Mouse (Mus musculus) midbrain, embryonic 15.5 days (tissue): Measurements from ENCODE around the gene Lyg1. TPM values are rescaled to one million over a fixed set of nuclear protein-coding genes. Genes with fewer than 3 reads are reported as not detected.

Source experiments
- ATAC-seq: fragments of 200-750 bp; cut with Nextera tagmentation; replicated peaks from 2 replicates; pipeline ENCODE4 v1.8.0; 2017; ENCODE audit warnings: moderate TSS enrichment
- H3K27ac ChIP-seq: fragments of 300-500 bp; sonication (generic); 2 replicates; pipeline ENCODE4 v1.5.1; 2015; ENCODE audit warnings: mild to moderate bottlenecking, inconsistent platforms
- H3K27me3 ChIP-seq: fragments of 300-500 bp; sonication (generic); replicated peaks from 2 replicates; pipeline ENCODE4 v1.6.1; 2015; ENCODE audit warnings: inconsistent platforms
- H3K36me3 ChIP-seq: fragments of 300-500 bp; sonication (generic); replicated peaks from 2 replicates; pipeline ENCODE4 v1.6.1; 2015; ENCODE audit warnings: inconsistent platforms
- H3K4me1 ChIP-seq: fragments of 300-500 bp; sonication (generic); 2 replicates; pipeline ENCODE4 v1.6.1; 2015; ENCODE audit warnings: inconsistent platforms
- H3K4me2 ChIP-seq: fragments of 300-500 bp; sonication (generic); 2 replicates; pipeline ENCODE4 v1.6.1; 2015; ENCODE audit warnings: inconsistent platforms, mild to moderate bottlenecking, moderate library complexity
- H3K4me3 ChIP-seq: fragments of 300-500 bp; sonication (generic); 2 replicates; pipeline ENCODE4 v1.5.1; 2015; ENCODE audit warnings: mild to moderate bottlenecking, inconsistent platforms
- H3K9ac ChIP-seq: fragments of 300-500 bp; sonication (generic); 2 replicates; pipeline ENCODE4 v1.6.1; 2015; ENCODE audit warnings: mild to moderate bottlenecking, inconsistent platforms
- H3K9me3 ChIP-seq: fragments of 300-500 bp; sonication (generic); 2 replicates; pipeline ENCODE4 v1.6.1; 2016; ENCODE audit warnings: inconsistent platforms
- WGBS: fragments of 180-500 bp; shearing (Covaris S2); methylation state at CpG from one replicate; pipeline ENCODE4 v1.1.7; 2015; ENCODE audit warnings: mixed read lengths; 5-methylcytosine and 5-hydroxymethylcytosine counted together
- polyA plus RNA-seq: library from polyadenylated mRNA; unstranded; fragments of >200 nt; fragmentation: Nextera tagmentation; extraction: Ambion mirVana; gene quantifications from 2 replicates; pipeline ENCODE4 v1.2.1, GENCODE M21; 2015

The Lyg1 gene
- polyA plus RNA-seq, 1 experiment from 2014 or later = not detected

DNA sequence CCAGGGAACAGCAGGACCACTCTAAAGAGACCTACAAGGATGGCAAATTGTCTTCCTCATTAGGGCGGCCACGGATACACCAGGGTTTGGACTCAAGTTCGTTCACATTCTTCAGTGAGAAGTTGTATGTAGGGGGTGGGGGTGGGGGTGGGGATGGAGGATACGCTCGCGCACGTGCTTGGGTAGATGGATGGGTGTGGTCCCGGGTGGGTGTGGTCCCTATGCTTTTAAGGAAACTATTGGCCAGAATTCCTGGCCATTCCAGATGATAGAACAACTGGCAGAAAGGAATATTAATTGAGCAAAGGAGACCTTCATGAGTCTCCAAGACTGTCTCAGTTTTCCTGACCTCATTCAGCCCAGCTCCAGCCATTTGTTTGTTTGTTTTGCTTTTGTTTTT, 31.6 kb downstream of the Lyg1 start:
- H3K9me3 ChIP-seq = no peaks in the 10 kb centered on the region
- no peak overlapping the region for H3K9ac ChIP-seq
- no peaks in the 10 kb centered on the region for H3K27me3 ChIP-seq
- WGBS = 84% methylated on average over 8 of the region's 8 CpGs
- H3K4me2 ChIP-seq = no peak overlapping the region
- no peak overlapping the region for H3K4me3 ChIP-seq
- no peak overlapping the region for H3K27ac ChIP-seq
- H3K4me1 ChIP-seq = no peaks in the 10 kb centered on the region
- no peaks in the 10 kb centered on the region for H3K36me3 ChIP-seq
- ATAC-seq = no peak

GRCm38 (mm10) chr1:37922536-37922935, 35.0 kb downstream of the Lyg1 start:
- ATAC-seq = no peak
- WGBS = 61% methylated on average over 8 of the region's 8 CpGs
- Histone ChIP-seq H3K4me3 (no peak overlapping the region), H3K9ac (no peak overlapping the region), H3K27ac (no peak overlapping the region), H3K4me1 (no peaks in the 10 kb centered on the region), H3K36me3 (no peaks in the 10 kb centered on the region), H3K9me3 (no peaks in the 10 kb centered on the region), H3K27me3 (no peaks in the 10 kb centered on the region), H3K4me2 (no peak overlapping the region)

DNA sequence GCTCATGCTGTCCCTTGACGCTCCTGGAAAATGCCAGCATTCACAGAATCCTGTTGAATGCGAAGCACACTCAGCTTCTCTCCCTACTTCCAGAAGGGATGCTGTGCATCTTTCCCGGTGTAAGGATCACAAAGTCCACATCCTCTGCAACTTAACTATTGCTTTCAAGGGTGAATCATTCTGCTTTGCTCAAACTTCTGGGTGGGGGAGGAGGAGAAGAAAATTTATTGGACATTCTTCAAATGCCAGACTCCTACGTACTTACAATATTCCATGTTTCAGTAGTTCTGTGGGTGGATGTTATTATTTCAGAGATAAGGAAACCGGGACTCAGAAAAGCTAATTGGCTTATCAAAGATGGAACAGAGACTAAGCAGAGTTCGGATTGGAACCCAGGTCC, 39.5 kb downstream of the Lyg1 start:
- Histone ChIP-seq H3K27me3 (no peaks in the 10 kb centered on the region), H3K27ac (no peak overlapping the region), H3K9me3 (no peaks in the 10 kb centered on the region), H3K36me3 (no peaks in the 10 kb centered on the region), H3K4me1 (no peaks in the 10 kb centered on the region), H3K9ac (no peak overlapping the region), H3K4me3 (no peak overlapping the region), H3K4me2 (no peak overlapping the region)
- WGBS = 81% methylated on average over 6 of the region's 6 CpGs
- ATAC-seq = no peak

DNA sequence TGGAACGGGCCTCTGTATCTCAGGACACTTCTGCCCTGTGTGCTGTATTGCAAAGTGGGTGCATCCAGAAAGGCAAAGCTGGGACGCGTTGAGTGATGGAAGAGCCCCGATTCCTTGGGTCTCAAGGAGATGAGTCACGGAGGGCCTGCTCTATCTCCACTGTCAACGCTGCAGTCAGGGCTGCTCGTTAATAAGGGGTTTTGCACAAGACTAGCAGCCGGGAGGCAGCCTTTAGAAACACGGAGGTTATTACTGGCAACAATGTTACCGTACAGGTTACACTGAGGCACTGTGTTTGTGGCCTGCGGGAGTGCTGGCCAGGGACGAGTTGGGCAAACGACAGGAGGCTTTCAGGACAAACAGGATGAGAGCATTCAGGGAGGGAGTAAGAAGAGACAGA, 39.9 kb downstream of the Lyg1 start:
- H3K9me3 ChIP-seq = no peaks in the 10 kb centered on the region

GRCm38 (mm10) chr1:37916393-37916792, 41.2 kb downstream of the Lyg1 start, which contains the start of gene Lyg2:
Gene Lyg2, minus strand, starts transcription at chr1:37916493.
- Histone ChIP-seq H3K36me3 (no peaks in the 10 kb centered on the region), H3K9ac (no peak within 1 kb of the TSS), H3K4me1 (no peaks in the 10 kb centered on the region), H3K27ac (no peak within 1 kb of the TSS), H3K27me3 (no peaks in the 10 kb centered on the region), H3K4me2 (no peak within 1 kb of the TSS), H3K4me3 (no peak within 1 kb of the TSS), H3K9me3 (no peaks in the 10 kb centered on the region)
- WGBS = 74% methylated on average over 5 of the region's 5 CpGs
- no peak for ATAC-seq

More for the DNA sequence above, 39.9 kb downstream of the Lyg1 start:
- Histone ChIP-seq H3K4me2 (no peak overlapping the region), H3K27ac (no peak overlapping the region), H3K9ac (no peak overlapping the region), H3K36me3 (no peaks in the 10 kb centered on the region), H3K27me3 (no peaks in the 10 kb centered on the region), H3K4me1 (no peaks in the 10 kb centered on the region), H3K4me3 (no peak overlapping the region)
- WGBS = 79% methylated on average over 13 of the region's 13 CpGs
- ATAC-seq = no peak

DNA sequence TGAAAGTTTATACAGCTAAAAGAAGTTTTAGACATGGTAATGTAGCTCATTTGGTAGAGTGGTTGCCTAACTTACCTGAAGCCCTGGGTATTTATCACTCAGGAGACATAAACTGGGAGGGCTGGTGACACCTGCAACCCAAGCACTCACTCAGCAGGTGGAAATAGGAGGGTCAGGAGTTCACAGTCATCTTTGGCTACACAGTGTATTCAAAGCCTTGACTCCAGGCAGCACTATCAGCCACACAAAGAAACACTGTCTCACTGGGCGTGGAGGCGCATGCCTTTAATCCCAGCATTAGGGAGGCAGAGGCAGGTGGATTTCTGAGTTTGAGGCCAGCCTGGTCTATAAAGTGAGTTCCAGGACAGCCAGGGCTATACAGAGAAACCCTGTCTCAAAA, 44.8 kb downstream of the Lyg1 start:
- no peaks in the 10 kb centered on the region for H3K36me3 ChIP-seq
- no peak for ATAC-seq
- no peak overlapping the region for H3K27ac ChIP-seq
- no peak overlapping the region for H3K9ac ChIP-seq
- H3K9me3 ChIP-seq = no peaks in the 10 kb centered on the region
- no peaks in the 10 kb centered on the region for H3K27me3 ChIP-seq
- 77% methylated on average over 2 of the region's 2 CpGs for WGBS
- no peak overlapping the region for H3K4me2 ChIP-seq
- no peak overlapping the region for H3K4me3 ChIP-seq
- H3K4me1 ChIP-seq = no peaks in the 10 kb centered on the region

DNA sequence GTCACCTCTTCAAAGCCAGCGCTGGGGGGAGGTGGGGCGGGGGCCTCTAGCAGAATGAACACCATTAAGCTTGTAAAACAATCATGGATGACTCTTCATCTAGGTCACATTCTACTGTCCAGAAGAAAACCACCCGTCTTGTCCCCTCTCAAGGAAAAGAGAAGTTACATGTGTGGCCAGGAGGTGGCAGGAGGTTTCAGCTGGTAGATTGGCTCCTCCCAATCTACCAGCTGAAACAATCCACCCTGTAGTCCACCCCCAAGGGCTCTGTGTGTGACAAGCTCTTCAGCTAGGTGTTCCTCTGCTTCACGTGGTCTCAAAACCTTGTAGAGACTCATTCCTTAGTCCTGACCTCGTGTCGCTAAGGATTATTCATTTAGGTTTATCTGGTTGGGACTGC, 54.4 kb downstream of the Lyg1 start:
- ATAC-seq = no peak
- H3K36me3 ChIP-seq = peaks cover 8% of the 10 kb centered on the region
- H3K9me3 ChIP-seq = no peaks in the 10 kb centered on the region

DNA sequence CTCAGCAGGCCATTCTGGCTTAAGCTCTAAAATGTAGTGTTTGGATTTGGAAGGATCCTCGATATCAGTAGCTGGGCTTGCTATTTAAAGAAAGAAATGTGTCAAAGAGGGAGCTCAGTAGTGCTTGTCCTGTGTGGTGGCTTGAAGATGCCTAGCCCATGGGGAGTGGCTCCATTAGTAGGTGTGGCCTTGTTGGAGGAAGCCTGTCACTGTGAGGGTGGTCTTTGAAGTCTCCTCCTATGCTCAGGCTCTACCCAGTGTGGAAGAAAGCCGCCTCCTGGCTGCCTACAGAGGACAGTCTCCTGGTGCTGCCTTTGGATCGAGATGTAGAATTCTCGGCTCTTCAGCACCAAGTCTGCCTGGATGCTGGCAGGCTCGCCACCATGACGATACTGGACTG, 57.3 kb downstream of the Lyg1 start:
- WGBS = 65% methylated on average over 6 of the region's 6 CpGs
- no peak for ATAC-seq

More for the DNA sequence above, 54.4 kb downstream of the Lyg1 start:
- H3K4me1 ChIP-seq = no peaks in the 10 kb centered on the region
- H3K9ac ChIP-seq = no peak overlapping the region
- H3K27me3 ChIP-seq = no peaks in the 10 kb centered on the region
- H3K4me3 ChIP-seq = no peak overlapping the region
- 46% methylated on average over 6 of the region's 6 CpGs for WGBS
- H3K4me2 ChIP-seq = no peak overlapping the region
- H3K27ac ChIP-seq = no peak overlapping the region

GRCm38 (mm10) chr1:37899816-37900215, 57.7 kb downstream of the Lyg1 start:
- no peaks in the 10 kb centered on the region for H3K4me1 ChIP-seq
- H3K27ac ChIP-seq = no peak overlapping the region
- no peak for ATAC-seq
- H3K4me3 ChIP-seq = no peak overlapping the region
- H3K4me2 ChIP-seq = no peak overlapping the region
- WGBS = 82% methylated on average over 4 of the region's 4 CpGs
- no peaks in the 10 kb centered on the region for H3K9me3 ChIP-seq
- no peak overlapping the region for H3K9ac ChIP-seq
- H3K27me3 ChIP-seq = no peaks in the 10 kb centered on the region
- H3K36me3 ChIP-seq = peaks cover 38% of the 10 kb centered on the region

More for the DNA sequence above, 57.3 kb downstream of the Lyg1 start:
- H3K9me3 ChIP-seq = no peaks in the 10 kb centered on the region
- H3K4me3 ChIP-seq = no peak overlapping the region
- H3K36me3 ChIP-seq = peaks cover 35% of the 10 kb centered on the region
- no peak overlapping the region for H3K27ac ChIP-seq
- H3K4me2 ChIP-seq = no peak overlapping the region
- H3K4me1 ChIP-seq = no peaks in the 10 kb centered on the region
- no peaks in the 10 kb centered on the region for H3K27me3 ChIP-seq
- no peak overlapping the region for H3K9ac ChIP-seq

Other genes with a start within 250 kb of the Lyg1 start
- 2.7 and 3.7 TPM in 2 replicates for gene 2010300C02Rik, start 237.7 kb downstream of the Lyg1 start, polyA plus RNA-seq
- gene Tsga10, start 91.3 kb downstream of the Lyg1 start, polyA plus RNA-seq = 19.1 and 20.8 TPM in 2 replicates
- gene Lipt1, start 86.0 kb downstream of the Lyg1 start, polyA plus RNA-seq = 6.9 and 7.7 TPM in 2 replicates
- gene Mitd1, start 67.3 kb downstream of the Lyg1 start, polyA plus RNA-seq = 15.6 and 15.9 TPM in 2 replicates
- 224 and 231 TPM in 2 replicates for gene Mrpl30, start 67.3 kb downstream of the Lyg1 start, polyA plus RNA-seq
- gene Lyg2, start 41.3 kb downstream of the Lyg1 start, polyA plus RNA-seq = not detected in 2 replicates
- 129 and 135 TPM in 2 replicates for gene Txndc9, start 40.1 kb upstream of the Lyg1 start, polyA plus RNA-seq
- gene Eif5b, start 40.3 kb upstream of the Lyg1 start, polyA plus RNA-seq = 21.1 and 23.6 TPM in 2 replicates
- gene Rev1, start 172.0 kb upstream of the Lyg1 start, polyA plus RNA-seq = 39.7 and 39.9 TPM in 2 replicates